Mouse (Mus musculus) right cerebral cortex, postnatal 36 days (tissue): Measurements from ENCODE around the gene Foxp1.

Experiments
- DNase-seq, 2 experiments: peaks; one replicate each; pipeline ENCODE4 v3.0.0; 2022; ENCODE audit warnings: low spot score in 2 of 2, mixed read lengths in 1 of 2

The Foxp1 gene

DNA sequence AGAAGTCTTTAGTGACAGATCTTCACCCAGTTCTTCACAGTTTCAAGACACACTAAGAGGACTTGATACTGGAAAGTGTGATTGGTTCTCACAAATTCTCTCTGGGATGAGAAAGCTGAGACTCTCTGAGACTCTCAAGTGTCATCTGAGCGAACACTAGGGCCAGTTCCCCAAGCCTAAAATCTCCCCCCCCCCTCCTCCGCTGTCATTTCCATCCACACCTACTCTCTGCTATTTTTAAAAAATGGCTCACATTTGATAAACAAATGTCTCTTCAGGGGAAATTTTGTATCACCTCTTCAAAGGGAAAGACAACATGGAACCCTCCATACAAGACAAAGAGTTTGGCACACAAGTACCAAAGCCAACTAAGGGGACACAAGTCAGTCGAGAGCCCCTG lies 346.3 kb downstream of the Foxp1 start:
- no peak for DNase-seq

DNA sequence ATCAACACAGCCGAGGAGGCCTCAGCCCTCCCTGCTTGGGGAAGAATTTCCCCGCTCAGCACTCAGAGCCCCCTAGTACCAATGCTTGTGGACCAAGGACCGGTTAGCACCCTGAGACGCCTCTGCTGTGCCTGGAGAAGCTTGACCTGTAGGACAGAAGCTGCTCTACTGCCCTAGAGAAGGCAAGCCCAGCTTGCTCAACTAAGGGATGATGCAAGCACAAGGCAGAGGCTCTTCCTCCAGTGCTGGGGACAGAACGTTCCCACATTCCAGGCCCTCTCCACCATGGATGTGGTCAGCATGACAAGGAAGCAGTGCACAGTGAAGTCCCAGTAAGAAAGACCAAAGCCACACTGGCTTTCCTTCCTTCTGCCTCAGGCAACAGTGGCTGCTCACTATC lies 347.1 kb downstream of the Foxp1 start:
- DNase-seq = no peak

GRCm38 (mm10) chr6:99173902-99174210 lies 348.7 kb downstream of the Foxp1 start:
- no peak for DNase-seq

DNA sequence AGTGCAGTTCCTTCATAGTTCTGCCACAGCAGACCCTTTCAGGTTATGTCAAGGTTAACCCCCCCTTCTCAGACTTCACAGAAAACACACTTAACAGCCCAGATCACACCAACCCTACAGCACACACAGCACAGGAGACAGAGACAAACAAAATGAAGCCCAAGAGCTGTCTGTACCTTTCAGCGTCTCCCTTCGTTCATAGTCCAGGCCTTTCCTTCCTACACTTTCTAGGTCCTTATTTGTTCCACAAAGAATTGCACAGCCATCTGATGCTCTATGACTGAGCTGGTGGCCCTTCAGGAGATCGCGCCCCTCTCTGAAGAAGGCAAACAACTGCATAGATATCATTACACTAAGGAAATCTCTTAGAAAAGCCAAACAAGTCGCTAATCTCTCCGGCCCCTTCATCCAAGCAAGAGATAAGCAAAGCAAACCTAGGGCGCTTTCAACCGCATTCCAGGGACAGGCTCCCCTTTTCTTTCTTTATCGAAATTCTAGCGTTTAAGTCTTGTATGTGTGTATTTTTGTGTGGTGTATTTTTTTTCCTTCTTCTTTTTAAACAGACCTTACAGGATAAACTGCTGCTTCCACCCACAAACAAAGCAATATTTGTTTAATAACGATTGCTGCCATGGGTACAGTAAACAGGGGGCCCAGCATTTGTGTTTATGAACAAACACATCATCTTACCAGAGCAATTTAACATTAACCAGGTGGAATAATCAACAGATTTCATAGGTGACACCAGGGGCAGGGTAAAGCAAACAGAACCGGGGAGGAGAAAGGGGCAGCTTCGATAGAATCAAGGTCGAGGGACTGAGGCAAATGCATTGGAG lies 349.2 kb downstream of the Foxp1 start:
- no peak for DNase-seq

GRCm38 (mm10) chr6:99172589-99172986 lies 349.9 kb downstream of the Foxp1 start:
- DNase-seq = no peak

DNA sequence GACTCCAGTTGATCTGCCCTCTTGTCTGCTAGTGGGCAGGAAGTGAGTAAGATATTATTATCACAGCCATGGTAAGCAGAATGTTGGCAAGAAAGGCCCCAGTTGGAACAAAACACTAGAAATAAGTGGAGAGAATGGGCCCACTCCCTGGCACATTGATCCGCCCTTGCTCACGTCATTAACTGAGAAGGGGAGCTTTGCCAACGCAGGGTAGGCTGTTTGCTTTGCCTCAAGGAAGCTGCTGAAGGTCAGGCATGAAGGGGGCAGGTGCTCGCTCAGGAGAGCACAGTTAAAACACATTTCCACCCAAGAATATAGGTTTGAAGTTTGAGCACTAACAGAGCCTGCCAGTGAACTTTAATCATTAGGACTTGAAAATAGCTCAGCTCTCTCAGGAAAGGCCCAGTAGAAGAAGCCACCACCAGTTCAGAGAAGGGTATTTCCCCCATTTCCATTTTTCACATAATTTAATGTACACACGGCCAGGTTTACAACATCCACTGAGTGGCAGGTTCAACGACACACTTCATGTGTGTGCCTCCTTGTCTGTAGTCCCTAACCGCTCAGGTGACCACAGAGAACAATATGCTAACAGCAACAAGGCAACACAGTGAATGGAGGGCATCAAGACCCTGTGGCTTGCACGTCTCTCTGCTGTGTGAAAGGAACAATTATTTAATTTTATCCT lies 350.5 kb downstream of the Foxp1 start:
- DNase-seq = no peak

GRCm38 (mm10) chr6:99171281-99171825 lies 351.2 kb downstream of the Foxp1 start:
- DNase-seq = no peak

- DNase-seq = no peak
These were observed 353.8 kb downstream of the Foxp1 start for GRCm38 (mm10) chr6:99168727-99169126.

DNA sequence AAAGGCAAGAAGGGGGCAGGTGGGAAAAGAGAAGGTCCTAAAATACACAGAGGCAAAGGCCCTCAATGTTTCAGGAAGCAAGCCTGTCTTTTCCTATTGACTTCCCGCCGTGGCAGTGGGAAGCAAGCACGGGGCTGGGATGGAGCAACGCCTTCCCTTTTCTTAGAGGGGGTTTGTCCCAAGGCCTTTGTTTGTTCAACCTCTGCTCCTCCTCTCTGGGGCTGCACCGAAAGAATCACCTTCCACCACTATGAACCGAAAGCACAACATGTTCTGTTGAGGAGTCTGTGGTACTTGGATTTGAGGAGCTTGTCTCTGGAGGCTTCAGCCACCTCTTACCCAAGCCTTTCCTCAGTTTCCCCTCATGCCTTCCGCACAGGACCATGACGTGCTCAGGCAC lies 355.5 kb downstream of the Foxp1 start:
- DNase-seq = no peak

DNA sequence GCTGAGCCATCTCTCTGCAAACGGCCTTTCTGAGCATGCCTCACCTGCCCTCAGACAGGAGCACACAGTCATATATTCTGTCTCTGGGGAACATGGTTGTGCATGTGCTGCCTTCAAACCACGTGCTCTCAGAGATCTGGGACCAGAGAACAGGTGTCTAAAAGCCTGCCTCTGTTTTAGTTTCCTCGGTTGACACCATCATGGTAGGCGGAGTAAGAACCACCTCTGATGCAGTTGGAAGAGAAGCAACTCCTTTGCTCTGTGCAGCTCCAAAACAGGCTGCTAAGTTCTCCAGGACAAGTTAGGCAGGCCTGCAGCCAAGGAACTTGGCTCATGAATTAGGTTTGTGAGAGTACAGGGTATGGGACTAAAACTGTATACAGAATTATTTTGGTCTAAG lies 356.4 kb downstream of the Foxp1 start:
- peak; percentile 37 to 76 for DNase-seq

- no peak for DNase-seq
These were observed 357.8 kb downstream of the Foxp1 start for GRCm38 (mm10) chr6:99164760-99165159.

DNA sequence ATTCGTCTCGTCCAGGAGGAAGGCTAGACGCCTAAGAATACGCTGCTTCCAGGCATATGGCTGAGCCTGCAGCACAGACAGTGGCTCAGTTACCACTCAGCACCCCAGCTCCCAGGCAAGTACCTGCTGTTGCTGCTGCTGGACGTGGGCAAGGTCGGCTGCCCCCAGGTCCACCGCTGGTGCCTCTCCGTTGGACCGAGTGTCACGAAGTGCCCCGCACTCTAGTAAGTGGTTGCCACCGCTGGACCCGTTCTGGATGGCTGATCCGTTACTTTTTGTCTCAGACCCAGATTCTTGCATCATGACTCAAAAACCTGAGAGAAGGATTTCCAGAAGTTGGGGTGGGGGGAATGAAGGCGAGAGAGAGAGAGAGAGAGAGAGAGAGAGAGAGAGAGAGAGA lies 359.8 kb downstream of the Foxp1 start:
- no peak for DNase-seq

GRCm38 (mm10) chr6:99160348-99160693 lies 362.2 kb downstream of the Foxp1 start:
- no peak for DNase-seq

DNA sequence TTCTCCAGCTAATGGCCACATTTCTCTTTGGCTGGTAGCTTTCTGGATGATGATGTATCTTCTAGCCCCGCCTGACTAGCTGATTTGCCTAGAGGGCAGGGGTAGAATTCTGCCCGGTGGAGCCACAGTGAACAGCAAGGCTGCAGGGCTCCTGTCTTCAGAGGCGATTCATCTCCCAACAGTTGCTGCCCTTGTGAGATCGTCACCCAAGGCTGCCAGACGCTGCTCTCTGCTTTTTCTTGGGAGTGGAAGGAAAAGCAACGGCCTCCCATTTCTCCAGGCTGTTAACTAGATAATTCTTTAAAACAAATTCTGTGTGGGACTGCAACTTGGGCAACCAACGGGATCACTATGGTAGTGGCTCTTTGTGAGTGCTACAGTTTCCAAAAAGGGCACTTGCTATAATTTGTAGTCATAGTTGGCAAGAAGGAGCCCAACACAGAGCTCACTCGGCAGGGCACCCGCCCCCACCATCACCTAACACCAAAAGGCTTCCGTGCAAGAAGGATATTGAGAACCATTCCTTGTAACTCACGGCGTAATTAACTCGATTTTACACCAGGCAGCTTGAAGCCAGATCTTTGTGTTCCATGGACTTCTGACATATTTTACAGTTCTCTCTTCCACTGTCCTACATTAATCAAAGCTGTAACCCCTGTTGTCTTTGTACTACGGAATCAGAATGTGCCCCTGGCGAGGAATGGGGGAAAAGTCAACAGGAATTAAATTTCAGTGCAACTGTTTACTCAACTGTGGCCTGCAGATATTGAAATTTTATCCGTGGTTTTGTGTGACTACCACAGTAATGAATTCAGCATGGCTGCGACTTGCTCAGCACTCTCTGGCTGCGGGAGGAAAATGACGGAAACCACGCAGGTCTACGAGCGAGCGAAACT lies 362.8 kb downstream of the Foxp1 start:
- DNase-seq = no peak

- DNase-seq = no peak
These were observed 368.8 kb downstream of the Foxp1 start for GRCm38 (mm10) chr6:99153682-99154081.

GRCm38 (mm10) chr6:99146400-99146905 lies 376.1 kb downstream of the Foxp1 start:
- DNase-seq = no peak

DNA sequence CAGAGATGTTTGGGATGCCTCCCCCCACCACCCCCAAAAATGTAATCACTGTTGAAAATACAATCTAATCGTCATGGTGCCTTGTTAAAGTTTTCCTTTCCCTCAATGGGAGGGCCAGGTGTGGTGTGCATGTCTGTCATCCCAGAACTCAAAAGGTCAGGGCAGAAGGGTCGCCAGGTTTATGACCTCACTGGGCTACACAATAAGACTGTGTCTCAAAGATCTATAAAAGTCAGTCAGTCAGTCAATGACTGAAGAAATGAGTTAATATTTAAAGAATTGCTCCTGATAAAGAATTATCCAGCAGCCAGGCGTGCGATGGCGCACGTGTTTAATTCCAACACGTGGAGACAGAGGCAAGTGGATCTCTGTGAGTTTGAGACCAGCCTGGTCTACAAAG lies 377.5 kb downstream of the Foxp1 start:
- no peak for DNase-seq

DNA sequence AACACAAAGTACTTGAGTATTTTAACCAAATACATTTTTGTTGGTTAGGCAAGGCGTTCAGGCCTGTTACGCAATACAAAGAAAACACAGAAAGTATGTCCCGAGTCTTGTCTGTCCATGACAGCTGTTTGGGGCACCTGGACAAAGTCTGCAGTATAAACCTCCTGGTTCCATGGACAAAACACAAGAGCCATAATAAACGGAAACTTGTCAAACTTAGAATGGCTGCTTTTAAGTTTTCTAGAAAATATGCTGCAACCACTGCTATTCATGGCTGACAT lies 378.8 kb downstream of the Foxp1 start:
- no peak for DNase-seq

- no peak for DNase-seq
These were observed 379.4 kb downstream of the Foxp1 start for GRCm38 (mm10) chr6:99142900-99143755.

DNA sequence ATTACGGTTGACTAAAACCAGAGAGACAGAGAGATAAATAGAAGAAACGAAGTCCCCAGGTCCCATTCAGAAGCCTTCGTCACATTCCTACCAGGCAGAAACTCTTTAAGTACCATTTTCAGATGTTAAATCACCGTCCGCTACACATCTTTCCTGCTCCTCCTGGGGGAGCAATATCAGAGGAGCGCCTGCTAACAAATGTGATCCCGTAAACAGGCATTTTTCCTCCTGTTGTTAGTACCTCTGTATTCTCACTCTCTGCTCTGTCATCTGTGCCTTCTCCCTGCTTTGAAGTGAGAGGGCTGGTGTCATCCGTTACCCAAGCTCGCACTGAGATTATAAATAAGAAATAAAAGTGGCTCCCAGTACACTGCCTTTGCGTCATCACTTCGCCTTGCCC lies 384.5 kb downstream of the Foxp1 start:
- DNase-seq = no peak

DNA sequence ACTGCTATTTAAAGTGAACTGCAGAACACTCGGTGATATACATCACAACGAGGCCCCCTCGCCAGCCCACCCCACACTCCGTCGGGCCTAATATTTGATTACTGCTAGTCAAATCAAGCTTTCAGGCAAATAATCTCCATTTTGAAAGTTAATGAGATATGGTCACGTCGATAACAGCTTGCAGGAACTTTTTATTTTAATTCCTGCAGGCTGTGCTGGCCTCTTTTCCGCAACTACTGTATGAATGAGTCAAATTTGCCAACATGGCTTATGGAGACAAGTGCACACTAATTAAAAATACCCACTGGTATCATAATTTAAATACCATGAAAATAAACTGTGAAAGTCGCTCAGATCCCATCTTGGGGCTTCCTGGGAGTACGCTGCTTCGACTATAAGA lies 385.4 kb downstream of the Foxp1 start:
- no peak for DNase-seq
